Mouse (Mus musculus) small intestine, adult 2 months (tissue): Measurements from ENCODE around the gene Plin5.

Experiments used
- CTCF ChIP-seq: fragments of 200-500 bp; IDR thresholded peaks from 2 replicates; pipeline ENCODE4 v1.5.1; 2012; ENCODE audit warnings: low read depth, mild to moderate bottlenecking, control low read depth, inconsistent platforms, low read length, moderate library complexity, mixed read lengths; ENCODE audit not compliant: insufficient replicate concordance, insufficient read length; ENCODE audit errors: extremely low read depth
- POLR2A ChIP-seq: fragments of 200-500 bp; IDR thresholded peaks from 2 replicates; pipeline ENCODE4 v1.6.1; 2012; ENCODE audit warnings: low read depth, mild to moderate bottlenecking, control low read depth, inconsistent platforms, low read length, moderate library complexity

- TF ChIP-seq CTCF (no peak), POLR2A (no peak)
These were observed 22.6 kb upstream of the Plin5 start, which contains the start of gene Sema6b for GRCm38 (mm10) chr17:56139858-56140595.
